Mouse (Mus musculus): ENCODE data around the gene Secisbp2. TPM values are rescaled to one million over a fixed set of nuclear protein-coding genes. Genes with fewer than 3 reads are reported as not detected.

The Secisbp2 gene
- polyA plus RNA-seq (2014; fragmentation: Illumina TruSeq; extraction: RNeasy Lipid Tissue Mini Kit (QIAGEN cat#74804); ENCODE audit: low read depth, low replicate concordance): 10.6 TPM

GRCm38 (mm10) chr13:51651408-51652064, at the start of gene Secisbp2:
Secisbp2 (plus strand) TSS chr13:51651697.

DNA sequence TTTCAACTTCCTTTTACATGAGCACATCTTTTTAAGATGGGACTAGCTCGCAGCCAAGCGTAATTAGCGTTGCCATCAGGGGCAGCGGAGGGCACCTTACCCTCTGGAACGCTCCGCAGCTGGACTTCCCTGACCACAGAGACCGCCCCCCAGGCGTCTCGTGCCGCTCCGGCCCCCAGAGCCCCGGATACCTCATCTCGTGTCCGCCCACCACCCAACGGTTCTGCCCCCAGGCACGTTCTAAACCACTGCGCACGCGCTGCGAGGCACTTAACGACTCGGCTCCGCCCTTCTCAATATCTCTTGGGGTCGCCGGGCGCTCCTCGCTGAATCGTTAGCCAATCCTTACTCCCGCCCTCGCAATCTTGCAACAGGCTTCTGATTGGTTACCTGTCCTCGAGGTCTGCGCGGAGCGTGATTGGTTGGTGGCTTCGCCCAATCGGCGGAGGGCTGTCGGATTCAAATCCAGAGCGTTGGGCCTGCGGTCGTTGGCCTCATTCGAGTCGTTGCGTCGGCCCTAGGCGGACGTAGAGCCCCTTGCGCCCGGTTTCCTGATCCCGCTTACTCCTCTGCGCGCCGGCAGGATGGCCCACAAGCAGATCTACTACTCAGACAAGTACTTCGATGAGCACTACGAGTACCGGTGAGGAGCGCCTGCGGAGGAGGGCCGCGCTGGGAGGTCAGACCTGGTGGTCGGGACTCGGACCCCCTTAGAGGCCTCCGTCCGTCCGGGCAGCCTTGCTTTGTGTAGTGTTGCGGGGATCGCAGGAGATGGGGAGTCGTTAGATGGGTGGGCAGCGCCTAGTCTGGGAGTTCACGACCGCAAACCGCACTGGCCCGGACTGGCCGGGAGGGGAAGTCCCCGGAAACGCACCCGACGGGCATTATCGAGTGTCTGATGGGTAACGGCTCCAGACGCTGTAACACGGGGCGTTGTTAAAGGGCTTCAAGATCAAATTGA, 6.4 kb upstream of the Secisbp2 start, which contains the start of gene Cks2:
TSS of gene Cks2 (plus strand) at position 404 of the 961 bp plus-strand sequence.

Other genes starting within 250 kb of the Secisbp2 start
- 5.4 TPM for gene S1pr3, start 243.1 kb upstream of the Secisbp2 start, polyA plus RNA-seq (2014; fragmentation: Illumina TruSeq; extraction: RNeasy Lipid Tissue Mini Kit (QIAGEN cat#74804); ENCODE audit: low read depth, low replicate concordance)
- gene Shc3, start 82.3 kb upstream of the Secisbp2 start, polyA plus RNA-seq (2014; fragmentation: Illumina TruSeq; extraction: RNeasy Lipid Tissue Mini Kit (QIAGEN cat#74804); ENCODE audit: low read depth, low replicate concordance): not detected
- 48.1 TPM for gene Cks2, start 6.5 kb upstream of the Secisbp2 start, polyA plus RNA-seq (2014; fragmentation: Illumina TruSeq; extraction: RNeasy Lipid Tissue Mini Kit (QIAGEN cat#74804); ENCODE audit: low read depth, low replicate concordance)
- gene Sema4d, start 142.1 kb downstream of the Secisbp2 start, polyA plus RNA-seq (2014; fragmentation: Illumina TruSeq; extraction: RNeasy Lipid Tissue Mini Kit (QIAGEN cat#74804); ENCODE audit: low read depth, low replicate concordance): 2.2 TPM
- not detected for gene Gadd45g, start 195.0 kb downstream of the Secisbp2 start, polyA plus RNA-seq (2014; fragmentation: Illumina TruSeq; extraction: RNeasy Lipid Tissue Mini Kit (QIAGEN cat#74804); ENCODE audit: low read depth, low replicate concordance)

Data from adrenal gland, adult 10 weeks (tissue).